Mouse (Mus musculus) 416B (cell line): ENCODE results near the gene Mcub.

Source experiments
- DNase-seq: peaks from one replicate; pipeline ENCODE4 v3.0.0; 2011; ENCODE audit warnings: low read depth

Gene Mcub

DNA sequence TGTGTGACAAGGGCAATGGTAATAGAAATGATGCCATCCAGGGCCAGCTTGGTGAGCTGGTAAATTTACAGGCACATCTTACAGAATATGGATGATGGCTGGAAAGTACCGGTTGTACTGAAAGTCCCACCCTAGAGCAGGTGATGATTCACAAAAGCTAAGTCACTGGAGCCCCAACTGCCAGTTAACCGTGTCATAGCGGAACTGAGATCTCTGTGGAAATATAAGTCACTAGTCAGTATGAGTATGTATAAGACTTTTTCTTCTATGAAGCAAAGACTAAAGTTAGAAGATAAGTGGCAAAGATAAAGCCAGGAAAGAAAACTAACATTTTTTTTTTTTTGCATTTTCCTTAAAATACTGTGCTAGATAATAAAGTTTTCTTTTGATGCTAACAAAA is 76.9 kb downstream of the Mcub start:
- no peak for DNase-seq

DNA sequence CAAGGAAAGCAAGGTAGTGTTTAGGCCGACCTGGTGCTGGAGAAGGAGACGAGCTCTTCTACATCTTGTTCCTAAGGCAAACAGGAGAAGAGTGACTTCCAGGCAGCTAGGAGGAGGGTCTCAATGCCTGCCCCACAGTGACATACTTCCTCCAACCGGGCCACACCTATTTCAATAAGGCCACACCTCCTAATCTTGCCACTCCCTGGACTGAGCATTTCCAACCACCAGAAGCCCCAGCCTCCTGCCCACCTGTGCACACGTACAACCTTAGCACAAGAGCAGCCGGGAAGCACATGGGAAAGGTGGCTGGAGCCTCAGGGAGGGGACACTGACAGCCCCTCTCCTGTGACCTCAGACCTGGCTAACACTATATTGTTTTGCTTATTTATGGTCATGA is 78.0 kb downstream of the Mcub start:
- no peak for DNase-seq

- no peak for DNase-seq
Measured at GRCm38 (mm10) chr3:129887779-129888517, 82.1 kb downstream of the Mcub start.

- no peak for DNase-seq
Measured at GRCm38 (mm10) chr3:129886430-129886829, 83.6 kb downstream of the Mcub start.

DNA sequence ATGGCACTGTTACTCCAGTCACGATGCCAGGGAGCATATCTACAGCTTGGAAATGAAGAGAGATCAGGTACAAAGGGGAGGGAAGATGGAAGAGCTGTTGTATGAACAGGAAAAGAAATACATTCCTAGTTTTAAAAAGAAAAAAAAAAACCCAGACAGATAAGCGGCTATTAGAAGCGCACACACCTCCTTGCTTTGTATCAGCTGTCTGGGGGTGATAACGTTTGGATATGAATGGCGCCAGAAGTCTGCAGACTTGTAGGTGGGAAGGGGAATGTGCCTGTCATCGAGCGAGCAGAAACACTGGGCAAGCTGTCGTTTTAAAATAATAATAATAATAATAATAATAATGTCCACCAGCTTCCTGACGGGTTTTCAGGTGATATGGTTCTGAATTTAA is 84.4 kb downstream of the Mcub start:
- DNase-seq: no peak

DNA sequence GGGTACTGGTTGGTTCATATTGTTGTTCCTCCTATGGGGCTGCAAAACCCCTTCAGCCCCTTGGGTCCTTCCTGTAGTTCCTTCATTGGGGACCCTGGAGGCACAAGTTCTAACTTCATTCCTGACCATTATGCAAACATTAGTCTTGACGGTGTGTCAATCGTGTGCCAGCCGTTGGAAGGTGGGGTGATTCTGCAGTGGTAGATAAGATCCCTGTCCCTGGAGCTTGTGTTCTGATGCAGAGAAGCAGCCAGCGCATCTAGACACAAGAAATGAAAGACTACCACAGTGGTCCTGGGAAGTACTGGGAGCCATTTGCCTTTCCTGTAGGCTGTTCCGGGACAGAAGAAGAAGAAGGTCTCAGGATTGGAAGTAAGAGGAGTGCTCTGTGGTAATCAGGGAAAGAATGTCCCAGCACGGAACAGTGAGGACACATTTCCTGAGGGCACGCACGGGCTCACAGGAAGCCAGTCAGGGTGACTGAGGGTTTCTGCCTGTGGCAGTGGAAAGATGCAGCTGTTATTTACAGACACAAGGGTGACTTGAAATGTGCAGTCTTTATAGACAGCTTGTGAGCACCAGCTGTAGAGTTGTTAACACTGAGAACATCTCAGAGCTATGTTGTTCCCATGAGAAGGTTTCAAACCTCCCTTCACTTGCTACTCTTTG is 88.9 kb downstream of the Mcub start:
- peak; percentile 40 for DNase-seq

GRCm38 (mm10) chr3:129879913-129880312 is 90.1 kb downstream of the Mcub start:
- no peak for DNase-seq

DNA sequence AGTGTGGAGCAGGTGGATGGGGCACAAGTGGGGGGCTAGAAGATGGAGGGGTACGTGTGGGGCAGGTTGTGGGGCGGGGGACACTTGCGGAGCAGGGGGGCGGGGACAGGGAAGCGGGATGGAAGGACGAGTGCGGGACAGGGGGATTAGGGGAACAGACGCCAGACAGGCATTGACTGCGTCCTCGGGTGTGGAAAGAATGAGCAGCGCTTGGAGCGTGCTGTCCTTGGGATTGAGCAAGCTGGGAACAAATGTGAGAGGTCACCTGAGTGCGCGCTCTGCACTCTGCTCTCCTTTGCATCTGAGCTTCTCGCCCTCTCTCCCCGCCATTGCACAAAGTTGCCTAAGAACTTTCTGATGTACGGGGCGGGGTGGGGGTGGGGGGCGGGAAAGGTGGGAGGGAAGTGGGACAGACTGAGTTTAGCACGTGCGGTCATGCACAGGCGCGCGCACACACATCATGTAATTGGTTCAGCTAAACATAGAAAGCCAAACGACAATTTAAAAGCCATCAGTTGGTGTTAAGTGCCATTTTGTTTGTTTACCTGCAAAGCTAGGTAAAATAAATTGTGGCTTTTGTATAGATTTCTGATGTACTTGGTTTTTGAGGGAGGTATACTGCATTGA is 90.8 kb downstream of the Mcub start:
- DNase-seq: peak; percentile 29

DNA sequence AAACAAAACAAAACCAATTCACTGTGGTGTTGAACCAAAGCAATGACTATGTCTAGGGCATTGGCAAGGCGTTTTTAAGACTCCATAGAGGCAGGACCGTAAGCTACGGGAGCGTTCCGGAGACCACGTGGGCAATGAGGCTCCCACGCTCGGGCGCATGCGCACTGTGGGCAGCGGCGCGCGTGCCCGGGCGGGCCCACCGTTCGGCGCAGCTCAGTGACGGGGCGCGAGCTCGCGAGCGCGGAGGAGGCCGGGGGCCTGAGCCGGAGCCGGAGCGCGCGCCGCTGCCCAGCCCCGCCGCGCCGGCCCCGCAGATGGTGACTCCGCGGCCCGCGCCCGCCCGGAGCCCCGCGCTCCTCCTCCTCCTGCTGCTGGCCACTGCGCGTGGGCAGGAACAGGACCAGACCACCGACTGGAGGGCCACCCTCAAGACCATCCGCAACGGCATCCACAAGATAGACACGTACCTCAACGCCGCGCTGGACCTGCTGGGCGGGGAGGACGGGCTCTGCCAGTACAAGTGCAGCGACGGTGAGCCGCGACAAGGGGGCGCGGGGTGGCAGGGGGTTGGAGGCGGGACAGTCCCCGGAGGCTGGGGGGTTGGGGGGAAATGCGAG is 91.5 kb downstream of the Mcub start, which contains the start of gene Pla2g12a:
Pla2g12a (plus strand) TSS at position 202 of the 617 bp plus-strand sequence.
- DNase-seq: peak; percentile 77

GRCm38 (mm10) chr3:129877327-129877726 is 92.7 kb downstream of the Mcub start:
- no peak for DNase-seq
